Mouse (Mus musculus) stomach, postnatal 0 days (tissue): ENCODE results near the gene Swi5. TPM values are rescaled to one million over a fixed set of nuclear protein-coding genes. Genes with fewer than 3 reads are reported as not detected.
"Not testable (repeated sequence)": the region's sequence is repeated elsewhere in the genome, so short reads cannot be mapped to it uniquely, and the experiment has no call there.

ENCODE experiments used
- ATAC-seq: fragments of 200-750 bp; cut with Nextera tagmentation; 2 replicates; pipeline ENCODE4 v1.8.0; 2017; ENCODE audit not compliant: low FRiP score, low TSS enrichment
- DNase-seq: peaks from one replicate; pipeline ENCODE4 v3.0.0-alpha.2; 2016; ENCODE audit warnings: low spot score
- H3K27ac ChIP-seq: fragments of 300-500 bp; sonication (generic); replicated peaks from 2 replicates; pipeline ENCODE4 v1.5.1; 2014; ENCODE audit warnings: mild to moderate bottlenecking, control low read depth
- H3K27me3 ChIP-seq: fragments of 300-500 bp; sonication (generic); 2 replicates; pipeline ENCODE4 v1.6.1; 2014; ENCODE audit warnings: low read length; ENCODE audit not compliant: control insufficient read depth, insufficient read depth
- H3K36me3 ChIP-seq: fragments of 300-500 bp; sonication (generic); 2 replicates; pipeline ENCODE4 v1.6.1; 2014; ENCODE audit warnings: low read length, mixed read lengths; ENCODE audit not compliant: control insufficient read depth, insufficient read depth
- H3K4me1 ChIP-seq: fragments of 300-500 bp; sonication (generic); replicated peaks from 2 replicates; pipeline ENCODE4 v1.6.1; 2014; ENCODE audit warnings: antibody characterized with exemption; ENCODE audit not compliant: control insufficient read depth, insufficient read depth
- H3K4me2 ChIP-seq: fragments of 300-500 bp; sonication (generic); replicated peaks from 2 replicates; pipeline ENCODE4 v1.6.1; 2014; ENCODE audit warnings: low read depth, mild to moderate bottlenecking, control low read depth, moderate library complexity
- H3K4me3 ChIP-seq: fragments of 300-500 bp; sonication (generic); 2 replicates; pipeline ENCODE4 v1.5.1; 2014; ENCODE audit warnings: low read depth, low read length, control low read depth
- H3K9ac ChIP-seq: fragments of 300-500 bp; sonication (generic); 2 replicates; pipeline ENCODE4 v1.6.1; 2014; ENCODE audit warnings: mild to moderate bottlenecking, low read length, control low read depth, mixed read lengths
- H3K9me3 ChIP-seq: fragments of 300-500 bp; sonication (generic); 2 replicates; pipeline ENCODE4 v1.6.1; 2016; ENCODE audit warnings: low read length; ENCODE audit not compliant: control insufficient read depth
- CTCF ChIP-seq: IDR thresholded peaks from 2 replicates; pipeline ENCODE4 v1.5.1; 2016; ENCODE audit warnings: antibody characterized with exemption, low read depth, mild to moderate bottlenecking, moderate library complexity
- EP300 ChIP-seq: optimal IDR thresholded peaks from 2 replicates; pipeline ENCODE3; 2016; ENCODE audit warnings: antibody characterized with exemption
- WGBS: fragments of 180-500 bp; shearing (Covaris S2); extraction: QIAGEN DNeasy Blood & Tissue Kit; methylation state at CpG from one replicate; pipeline ENCODE4 v1.1.7; 2014; 5-methylcytosine and 5-hydroxymethylcytosine counted together
- polyA plus RNA-seq: library from polyadenylated mRNA; unstranded; fragments of >200 nt; fragmentation: Nextera tagmentation; extraction: Ambion mirVana; gene quantifications from 2 replicates; pipeline ENCODE4 v1.2.1, GENCODE M21; 2015

Gene Swi5
- polyA plus RNA-seq, 1 experiment from 2014 or later = 313 TPM

GRCm38 (mm10) chr2:32299469-32299868, 11.6 kb upstream of the Swi5 start:
- peaks cover 37% of the 10 kb centered on the region for H3K36me3 ChIP-seq
- no peak overlapping the region for H3K27ac ChIP-seq
- H3K4me1 ChIP-seq = no peaks in the 10 kb centered on the region
- DNase-seq (no peak), ATAC-seq (no peak)
- no peaks in the 10 kb centered on the region for H3K27me3 ChIP-seq
- H3K4me3 ChIP-seq = no peak overlapping the region
- no peaks in the 10 kb centered on the region for H3K9me3 ChIP-seq
- 91% methylated on average over 4 of the region's 4 CpGs for WGBS
- TF ChIP-seq CTCF (no peak), EP300 (no peak)
- no peak overlapping the region for H3K9ac ChIP-seq
- H3K4me2 ChIP-seq = no peak overlapping the region

GRCm38 (mm10) chr2:32295842-32296241, 8.0 kb upstream of the Swi5 start:
- H3K9ac ChIP-seq, H3K27ac ChIP-seq, H3K9me3 ChIP-seq, H3K4me2 ChIP-seq, DNase-seq, H3K4me1 ChIP-seq, H3K4me3 ChIP-seq, H3K27me3 ChIP-seq, ATAC-seq: not testable (repeated sequence)
- 83% methylated on average over 2 of the region's 2 CpGs for WGBS
- peaks cover 21% of the 10 kb centered on the region for H3K36me3 ChIP-seq

GRCm38 (mm10) chr2:32295285-32295684, 7.4 kb upstream of the Swi5 start:
- peaks cover 19% of the 10 kb centered on the region for H3K36me3 ChIP-seq
- no peak overlapping the region for H3K4me3 ChIP-seq
- TF ChIP-seq CTCF = no peak
- TF ChIP-seq EP300 = no peak
- no peaks in the 10 kb centered on the region for H3K27me3 ChIP-seq
- H3K9me3 ChIP-seq = no peaks in the 10 kb centered on the region
- DNase-seq = no peak
- no peak overlapping the region for H3K9ac ChIP-seq
- 66% methylated on average over 3 of the region's 3 CpGs for WGBS
- H3K4me2 ChIP-seq = no peak overlapping the region
- H3K27ac ChIP-seq = no peak overlapping the region; the same call in 1 of the 2 replicates
- H3K4me1 ChIP-seq = no peaks in the 10 kb centered on the region
- ATAC-seq = peak; percentile 65

GRCm38 (mm10) chr2:32294348-32294747, 6.5 kb upstream of the Swi5 start:
- Histone ChIP-seq H3K4me1 (no peaks in the 10 kb centered on the region), H3K4me2 (no peak overlapping the region), H3K9me3 (no peaks in the 10 kb centered on the region), H3K27ac (no peak overlapping the region), H3K9ac (no peak overlapping the region), H3K27me3 (no peaks in the 10 kb centered on the region), H3K36me3 (peaks cover 19% of the 10 kb centered on the region), H3K4me3 (no peak overlapping the region)
- TF ChIP-seq EP300 = no peak
- 74% methylated on average over 8 of the region's 8 CpGs for whole genome bisulfite sequencing
- ATAC-seq (no peak), DNase-seq (no peak)

- Histone ChIP-seq H3K9me3 (no peaks in the 10 kb centered on the region), H3K4me3 (no peak overlapping the region; the same call in 1 of the 2 replicates), H3K9ac (no peak overlapping the region), H3K27me3 (no peaks in the 10 kb centered on the region), H3K36me3 (peaks cover 6% of the 10 kb centered on the region; the same call in 1 of the 2 replicates), H3K4me1 (0 out of 2 replicates have a peak, but pooled peaks cover 3% of the 10 kb centered on the region), H3K4me2 (peak overlapping the region; percentile 76), H3K27ac (no peak overlapping the region)
- DNase-seq = no peak
- ATAC-seq = no peak
- peak; percentile 76 for TF ChIP-seq CTCF
- TF ChIP-seq EP300 = no peak
Measured at GRCm38 (mm10) chr2:32289578-32289977, 1.7 kb upstream of the Swi5 start.

- Histone ChIP-seq H3K4me1 (0 out of 2 replicates have a peak, but pooled peaks cover 3% of the 10 kb centered on the region), H3K9me3 (no peaks in the 10 kb centered on the region), H3K27ac (peak overlapping the region; percentile 82), H3K9ac (peak overlapping the region; percentile 79), H3K27me3 (no peaks in the 10 kb centered on the region), H3K4me2 (peak overlapping the region; percentile 76), H3K36me3 (peaks cover 14% of the 10 kb centered on the region), H3K4me3 (peak overlapping the region; percentile 85)
- WGBS = under 1% methylated on average over 28 of the region's 29 CpGs
- ATAC-seq (peak; percentile 63), DNase-seq (no peak)
- TF ChIP-seq EP300 (no peak), CTCF (0 out of 2 replicates have a peak, but pooled peaks have one; percentile 4)
Measured at GRCm38 (mm10) chr2:32288371-32288931, 576 bp upstream of the Swi5 start.
